Mouse (Mus musculus): ENCODE data around the gene Pla2g2c. TPM values are rescaled to one million over a fixed set of nuclear protein-coding genes. Genes with fewer than 3 reads are reported as not detected.

Pla2g2c gene
- total RNA-seq, 2 experiments from 2014 or later: not detected

DNA sequence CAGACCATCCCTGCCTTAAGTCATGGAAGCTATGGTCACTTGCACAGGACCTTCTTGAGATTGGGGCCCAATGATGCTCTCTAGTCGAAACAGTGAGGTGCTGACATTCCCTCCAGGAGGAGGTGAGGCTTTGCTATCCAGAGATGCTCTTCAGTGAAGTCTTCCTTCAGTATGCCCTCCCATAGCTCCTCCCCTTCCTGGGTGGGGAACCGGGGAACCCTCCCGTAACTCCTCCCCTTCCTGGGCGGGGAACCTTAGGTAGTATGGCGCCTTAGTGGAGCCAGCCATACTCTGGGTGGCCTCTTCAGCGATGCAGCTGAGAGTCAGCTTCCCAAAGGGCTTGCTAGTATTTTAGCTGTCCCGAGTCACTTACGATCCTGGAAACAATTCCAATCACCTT is 18.0 kb upstream of the Pla2g2c start:
- no peak for ATAC-seq (replicated peaks; ENCODE audit: low FRiP score, poor library complexity, severe bottlenecking)

DNA sequence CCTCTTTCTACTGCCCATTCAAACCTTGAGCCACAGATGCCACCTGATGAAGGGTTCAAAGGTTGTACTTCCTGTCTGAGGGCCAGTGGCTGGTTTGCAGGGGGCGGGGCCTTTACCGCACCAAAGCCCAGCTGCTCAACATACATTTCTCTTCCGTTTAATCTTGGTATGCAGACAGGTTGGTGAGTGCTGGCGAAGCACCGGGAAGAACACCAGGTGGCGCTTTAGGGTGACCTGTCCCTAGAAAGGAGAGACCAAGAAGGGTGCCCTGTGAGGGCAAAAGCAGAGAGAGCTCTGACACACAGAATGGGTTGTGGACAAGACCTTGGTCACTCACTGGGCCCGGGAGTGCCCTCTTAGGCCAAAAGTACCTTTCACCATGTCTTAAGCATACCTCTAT is 16.0 kb upstream of the Pla2g2c start:
- ATAC-seq (replicated peaks; ENCODE audit: low FRiP score, poor library complexity, severe bottlenecking): no peak

DNA sequence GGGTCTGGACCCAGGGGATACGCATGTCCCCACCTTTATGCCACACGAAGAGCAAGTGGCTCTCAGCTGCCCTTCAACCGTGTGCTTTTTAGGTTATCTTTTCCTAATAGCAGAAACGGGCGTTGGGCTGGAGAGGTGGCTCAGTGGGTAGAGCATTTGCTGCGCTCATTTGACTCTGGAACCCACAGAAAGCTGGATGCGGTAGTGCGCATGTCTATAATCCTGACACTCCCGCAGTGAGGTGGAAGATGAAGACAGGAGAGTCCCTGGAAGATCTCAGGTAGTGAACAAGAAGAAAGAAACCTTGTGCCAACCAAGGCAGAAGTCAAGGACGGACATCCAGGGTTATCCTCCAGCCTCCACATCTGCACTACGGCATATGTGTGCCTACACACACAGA is 15.3 kb upstream of the Pla2g2c start:
- ATAC-seq (replicated peaks; ENCODE audit: low FRiP score, poor library complexity, severe bottlenecking): no peak

DNA sequence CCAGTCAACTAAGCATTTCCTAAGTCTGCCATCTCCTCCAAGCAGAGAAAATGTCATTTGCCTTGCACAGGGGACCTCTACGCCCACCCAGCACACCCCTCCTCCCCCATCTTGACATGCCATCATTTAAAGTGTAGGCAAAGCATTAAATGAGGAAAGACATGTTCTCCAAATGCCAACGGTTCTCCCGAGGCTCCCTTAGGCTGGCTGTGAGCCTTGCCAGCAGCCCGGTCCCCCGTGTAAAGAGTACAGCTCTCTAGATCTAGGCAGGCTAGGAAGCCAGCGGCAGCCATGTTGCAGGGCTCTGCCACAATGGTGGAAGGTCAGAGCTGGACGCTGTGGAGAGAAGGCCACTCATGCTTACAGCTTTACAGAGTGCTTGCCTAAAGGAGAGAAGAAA is 14.6 kb upstream of the Pla2g2c start:
- no peak for ATAC-seq (replicated peaks; ENCODE audit: low FRiP score, poor library complexity, severe bottlenecking)

DNA sequence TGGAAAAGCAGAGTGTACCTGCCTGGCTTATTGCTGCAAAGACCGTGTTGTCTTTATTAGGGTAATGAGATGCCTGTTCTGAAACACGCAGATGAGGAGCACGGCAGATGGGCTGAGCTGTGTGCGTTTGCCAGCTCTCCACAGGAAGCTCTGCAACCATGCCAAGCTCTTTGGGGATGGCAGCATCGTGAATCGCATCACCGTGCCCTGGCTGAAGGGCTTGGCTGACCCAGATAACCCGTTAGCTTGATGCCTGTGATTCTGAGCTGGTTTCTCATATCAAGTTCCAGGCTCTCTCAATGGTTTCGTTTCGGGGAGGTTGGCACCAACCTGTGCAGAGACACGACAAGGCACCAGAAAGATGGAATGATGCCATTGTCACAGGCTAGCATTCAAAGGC is 14.0 kb upstream of the Pla2g2c start:
- ATAC-seq (replicated peaks; ENCODE audit: low FRiP score, poor library complexity, severe bottlenecking): no peak

DNA sequence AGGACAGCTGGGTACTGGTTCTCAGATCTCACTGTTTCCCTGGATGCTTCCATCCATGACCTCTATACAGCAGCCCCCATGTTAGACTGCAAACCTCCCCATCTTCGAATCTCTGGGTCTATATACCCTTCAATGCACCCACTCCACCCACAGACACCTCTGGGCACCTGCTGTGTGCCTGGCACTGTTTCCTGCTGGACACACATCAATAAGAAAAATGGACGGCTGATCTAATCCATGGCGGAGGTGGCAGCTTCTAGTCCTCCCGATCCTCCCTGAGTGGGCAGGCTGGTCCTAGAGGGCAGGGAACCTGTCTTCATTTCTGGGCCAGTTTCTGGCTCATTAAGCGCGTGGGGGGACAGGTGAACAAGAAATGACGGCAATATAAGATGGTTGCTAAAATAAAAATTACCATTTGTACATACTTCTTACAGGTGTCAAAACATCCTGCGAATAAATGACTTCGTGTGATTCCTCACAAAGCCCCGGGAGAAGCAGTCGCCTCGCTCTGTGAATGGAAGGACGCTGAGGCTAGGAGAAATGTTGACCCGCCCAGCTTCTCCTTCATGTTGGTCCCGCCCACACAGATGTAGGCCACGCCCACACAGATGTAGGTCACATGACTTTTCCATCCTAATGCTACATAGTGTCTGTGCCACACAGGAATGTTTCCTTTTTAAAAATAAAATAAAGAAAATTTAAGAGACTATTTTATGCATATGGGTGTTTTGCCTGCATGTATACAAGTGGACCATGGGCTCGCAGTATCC is 13.4 kb upstream of the Pla2g2c start:
- no peak for ATAC-seq (replicated peaks; ENCODE audit: low FRiP score, poor library complexity, severe bottlenecking)

DNA sequence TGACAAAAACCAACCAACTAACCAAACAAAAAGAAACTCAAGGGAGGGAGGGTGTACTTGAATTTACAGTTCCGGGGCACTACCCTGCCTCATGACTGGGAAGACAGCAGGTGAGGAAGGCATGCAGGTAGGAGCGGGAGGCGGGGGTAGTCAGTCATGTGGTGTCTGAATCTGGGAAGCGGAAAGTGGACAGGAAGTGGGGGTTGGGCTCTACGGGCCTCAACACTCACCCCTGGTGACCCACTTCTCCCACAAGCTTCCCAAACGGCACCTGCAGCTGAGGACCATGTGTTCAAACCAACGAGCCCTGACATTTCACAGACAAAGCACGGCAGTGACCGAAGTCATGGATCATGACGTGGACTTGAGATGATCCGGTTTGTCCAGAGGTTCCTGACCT is 12.5 kb upstream of the Pla2g2c start:
- ATAC-seq (replicated peaks; ENCODE audit: low FRiP score, poor library complexity, severe bottlenecking): no peak

DNA sequence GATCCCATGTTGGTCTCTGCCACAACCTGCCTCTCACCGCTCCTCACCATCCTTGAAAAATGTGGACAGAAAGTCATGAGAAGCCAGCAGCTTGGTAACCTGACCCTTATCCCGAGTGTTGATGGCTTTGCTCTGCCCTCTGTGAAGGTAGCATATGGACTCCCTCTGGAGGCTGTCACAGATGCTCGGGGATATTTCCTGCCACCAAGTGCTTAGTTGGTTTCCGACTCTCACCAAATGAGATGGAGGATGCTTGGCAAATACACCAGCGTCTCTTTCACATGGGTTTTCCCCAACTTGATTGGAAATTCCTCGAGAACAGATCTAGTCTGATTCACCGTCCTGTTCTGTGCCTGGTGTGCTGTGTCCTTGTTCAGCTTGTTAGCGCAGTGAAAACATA is 12.0 kb upstream of the Pla2g2c start:
- ATAC-seq (replicated peaks; ENCODE audit: low FRiP score, poor library complexity, severe bottlenecking): no peak

DNA sequence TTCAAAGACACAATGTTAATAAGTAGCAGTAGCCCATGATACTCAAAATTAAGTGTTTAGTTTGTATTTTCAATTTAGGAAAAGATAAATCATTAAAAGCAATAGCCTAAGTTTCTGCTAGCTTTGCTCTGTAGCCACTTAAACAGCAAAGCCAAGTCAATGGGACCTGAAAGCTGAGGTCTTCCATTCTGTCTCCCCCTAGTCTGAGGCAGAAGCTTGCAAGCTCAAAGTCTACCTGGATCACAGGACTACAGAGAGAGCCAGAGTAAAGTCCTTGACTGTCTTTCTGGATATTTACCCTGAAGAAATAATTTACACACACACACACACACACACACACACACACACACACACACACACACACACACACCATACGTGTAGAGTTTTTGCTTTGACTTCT is 10.4 kb upstream of the Pla2g2c start:
- no peak for ATAC-seq (replicated peaks; ENCODE audit: low FRiP score, poor library complexity, severe bottlenecking)

DNA sequence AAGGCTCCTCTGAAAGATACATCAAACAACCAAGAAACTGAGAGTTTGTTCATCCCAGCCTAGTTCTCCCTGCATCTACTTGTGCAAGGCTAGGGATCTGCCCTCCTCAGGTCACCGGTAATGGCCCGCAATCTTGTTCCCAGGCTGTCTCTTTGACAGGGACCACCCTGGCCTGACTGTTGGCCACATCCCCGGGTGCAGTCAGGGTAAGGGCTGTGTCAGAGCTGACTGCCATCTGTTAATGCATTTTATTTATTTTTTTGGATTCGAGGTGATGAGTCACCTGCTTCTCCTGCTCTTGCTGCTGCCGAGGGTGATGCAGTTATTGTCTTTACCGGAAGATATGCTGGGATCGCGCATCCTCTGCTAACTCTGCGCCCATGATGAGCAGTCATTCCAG is 7.9 kb upstream of the Pla2g2c start:
- ATAC-seq (replicated peaks; ENCODE audit: low FRiP score, poor library complexity, severe bottlenecking): no peak

DNA sequence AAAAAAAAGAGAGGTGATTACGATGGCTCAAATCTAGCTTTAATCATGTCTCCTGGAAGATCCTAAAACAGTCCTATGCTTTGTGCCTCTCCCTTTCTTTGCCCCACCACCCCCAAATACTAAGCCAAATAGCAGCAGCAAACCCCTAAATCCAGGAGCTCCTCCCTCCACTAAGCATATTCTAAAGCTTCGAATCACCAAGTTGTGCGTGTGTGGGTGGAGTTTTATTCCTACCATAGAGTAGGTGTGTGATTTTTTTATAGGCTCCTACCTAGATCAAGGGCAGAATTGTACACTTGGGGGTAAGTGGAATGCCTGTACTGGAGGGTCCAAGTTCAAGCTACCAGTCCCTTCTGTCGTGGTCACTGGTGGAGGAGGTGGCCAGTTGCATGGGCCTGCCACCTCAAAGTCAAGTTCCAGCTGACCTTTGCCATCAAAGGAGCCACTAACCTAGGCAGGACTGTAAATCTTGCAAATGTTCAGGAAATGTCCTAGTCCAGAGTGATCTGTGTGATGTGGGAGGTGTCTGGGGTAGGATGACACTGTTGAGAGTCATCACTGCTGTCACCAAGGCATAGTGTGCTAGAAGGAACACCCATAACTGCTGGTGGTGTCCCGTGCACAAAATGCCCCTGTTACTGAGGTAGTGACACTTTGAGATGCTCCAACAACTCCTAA is 5.9 kb upstream of the Pla2g2c start:
- no peak for ATAC-seq (replicated peaks; ENCODE audit: low FRiP score, poor library complexity, severe bottlenecking)

DNA sequence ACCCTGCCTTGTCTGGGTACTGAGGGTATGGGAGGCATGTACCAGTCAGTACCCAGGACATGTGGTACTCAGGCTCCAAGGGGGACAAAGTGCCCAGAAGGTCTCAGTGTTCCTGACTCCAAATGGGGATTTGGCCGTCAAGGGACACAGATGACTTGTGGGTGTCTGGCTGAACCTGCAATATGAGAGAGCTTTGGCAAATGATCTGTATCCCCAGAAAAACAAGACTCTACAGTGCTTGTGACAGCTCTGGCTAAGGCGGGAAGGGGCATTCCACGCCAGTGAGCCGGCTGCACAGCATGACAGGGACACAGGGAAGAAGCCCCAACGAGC is 5.4 kb upstream of the Pla2g2c start:
- ATAC-seq (replicated peaks; ENCODE audit: low FRiP score, poor library complexity, severe bottlenecking): no peak

DNA sequence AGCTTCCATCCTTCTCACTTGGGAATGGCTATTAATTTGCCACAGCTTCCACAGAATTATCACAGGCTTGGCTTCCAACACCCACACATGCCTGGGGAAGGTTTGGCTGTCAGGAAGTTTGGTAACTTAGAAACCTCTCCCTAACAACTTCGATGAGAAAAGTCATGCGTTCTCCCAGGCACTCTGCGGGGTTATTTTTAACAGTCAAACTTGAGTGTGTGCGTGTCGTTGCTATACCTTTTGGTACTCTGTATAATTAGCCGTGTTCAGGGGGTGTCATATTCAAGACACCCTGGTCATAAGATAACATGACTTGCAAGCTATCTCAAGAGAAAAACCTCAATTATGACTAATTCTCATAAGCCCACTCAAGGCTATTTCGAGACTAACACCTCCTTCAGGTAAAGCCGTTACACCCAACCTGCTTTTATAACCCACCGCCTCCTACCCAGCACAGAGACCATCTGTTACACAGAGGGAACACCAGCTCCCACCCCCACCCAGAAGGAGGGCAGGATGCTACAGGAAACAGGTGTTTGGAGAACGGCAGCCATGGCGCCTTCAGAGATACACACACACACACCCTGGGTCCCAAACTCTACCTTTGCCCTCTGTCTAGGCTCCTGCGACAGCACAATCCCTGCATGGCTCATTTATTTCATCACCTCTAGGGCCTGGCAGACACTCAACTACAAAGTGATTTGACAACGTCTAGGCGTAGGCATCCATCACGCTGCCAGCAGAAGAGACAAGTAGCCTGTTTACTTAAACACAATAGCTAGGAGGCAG is 905 bp upstream of the Pla2g2c start:
- ATAC-seq (replicated peaks; ENCODE audit: low FRiP score, poor library complexity, severe bottlenecking): no peak

DNA sequence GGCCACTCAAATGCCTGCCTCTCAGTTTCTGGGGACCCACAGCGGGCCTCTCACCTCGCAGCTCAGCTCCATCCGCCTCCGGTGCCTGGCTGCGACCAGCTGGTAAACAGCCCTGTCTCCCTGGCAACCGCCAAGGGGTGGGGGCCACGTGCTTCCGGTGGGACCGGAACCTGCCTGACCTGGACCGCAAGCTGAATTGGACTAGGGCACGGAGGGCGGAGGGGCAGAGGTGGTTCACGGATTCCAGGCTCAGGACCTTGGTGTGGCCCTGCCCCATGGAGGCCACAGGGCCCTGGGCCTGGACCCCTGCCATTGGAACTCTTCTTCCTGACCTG is 502 bp downstream of the Pla2g2c start:
- ATAC-seq (replicated peaks; ENCODE audit: low FRiP score, poor library complexity, severe bottlenecking): no peak

DNA sequence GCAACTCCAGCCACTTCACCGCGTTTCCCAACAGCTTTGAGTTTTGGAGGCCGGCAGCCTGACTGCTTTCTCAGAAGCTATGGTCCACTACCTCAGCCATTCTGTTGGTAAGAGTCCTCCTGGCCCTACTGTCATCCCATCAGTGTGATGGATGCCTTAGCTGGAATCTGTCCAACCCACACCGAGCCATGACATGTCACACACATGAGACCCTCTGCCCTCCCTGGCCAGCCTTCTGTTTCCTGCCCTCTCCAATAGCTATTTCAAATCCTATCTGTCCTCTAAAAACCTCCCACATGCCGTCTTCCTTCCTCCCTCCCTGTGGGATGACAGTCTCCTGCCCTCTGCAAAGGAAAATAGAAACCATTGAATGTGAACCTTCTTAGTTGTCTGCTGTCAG is 1.2 kb downstream of the Pla2g2c start:
- ATAC-seq (replicated peaks; ENCODE audit: low FRiP score, poor library complexity, severe bottlenecking): no peak

DNA sequence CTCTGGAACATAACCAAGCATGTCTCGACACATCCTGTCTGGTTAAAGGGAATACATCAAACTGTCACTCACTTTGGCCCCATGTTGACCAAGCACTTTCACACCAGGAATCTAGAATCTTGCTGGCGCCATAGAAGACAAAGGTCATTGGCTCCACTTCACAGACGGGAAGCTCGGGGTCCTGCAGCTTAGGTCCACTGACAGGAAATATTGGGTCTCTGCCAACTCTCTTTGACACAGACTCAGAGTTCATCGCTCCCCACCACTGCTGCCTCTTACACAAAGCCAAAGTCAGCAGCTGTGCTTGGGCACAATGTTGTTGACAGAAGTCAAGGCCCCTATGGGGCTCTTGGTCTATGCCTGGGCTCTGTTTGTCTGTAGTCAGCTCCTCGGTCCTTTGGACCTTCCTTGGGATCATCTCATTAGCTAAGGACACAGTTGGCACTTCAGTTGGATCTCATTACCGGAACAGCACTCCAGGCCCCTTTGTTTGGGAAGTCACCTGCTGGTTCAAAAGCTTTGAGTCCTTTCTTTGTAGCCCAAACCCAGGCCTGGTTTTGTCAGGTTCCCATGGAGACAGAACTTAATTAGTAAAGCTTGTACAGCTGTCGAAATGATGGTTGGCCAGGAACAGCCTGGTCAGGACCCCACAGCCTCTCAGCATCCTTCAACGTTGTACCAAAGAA is 4.6 kb downstream of the Pla2g2c start:
- no peak for ATAC-seq (replicated peaks; ENCODE audit: low FRiP score, poor library complexity, severe bottlenecking)

DNA sequence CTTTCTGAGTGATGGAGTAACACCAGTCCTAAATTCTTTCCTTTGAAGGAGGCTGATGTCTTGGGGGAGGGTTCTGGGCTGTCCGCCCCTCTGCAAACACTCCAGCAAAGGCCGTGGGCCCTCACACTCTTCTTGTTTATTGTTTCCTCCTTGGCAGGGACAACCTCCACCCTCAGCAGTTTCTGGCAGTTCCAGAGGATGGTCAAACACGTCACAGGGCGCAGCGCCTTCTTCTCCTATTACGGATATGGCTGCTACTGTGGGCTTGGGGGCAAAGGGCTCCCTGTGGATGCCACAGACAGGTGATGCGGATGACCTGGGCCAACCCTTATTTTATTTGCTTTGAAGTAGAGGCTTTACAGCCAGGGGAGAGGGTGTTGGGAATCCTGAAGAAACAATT is 9.5 kb downstream of the Pla2g2c start:
- no peak for ATAC-seq (replicated peaks; ENCODE audit: low FRiP score, poor library complexity, severe bottlenecking)

DNA sequence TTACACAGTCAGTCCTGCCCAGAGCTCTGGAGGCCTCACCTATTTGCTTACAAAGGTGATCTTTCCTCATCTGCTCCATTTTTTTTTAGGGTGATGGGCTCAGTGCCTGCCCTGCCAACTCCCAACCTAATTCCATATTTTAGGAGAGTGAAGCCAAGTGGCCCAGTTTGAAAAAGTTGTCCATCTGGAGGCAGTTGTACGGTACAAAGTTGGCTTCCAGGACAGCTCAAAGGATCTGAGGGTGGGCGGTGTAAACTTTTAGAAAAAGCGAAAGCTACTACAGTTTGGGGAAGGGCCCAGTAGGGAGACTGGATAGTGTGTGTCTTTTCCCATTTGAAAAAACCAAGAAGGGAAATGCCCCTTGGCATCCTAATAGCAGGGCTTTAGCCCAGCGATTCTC is 10.3 kb downstream of the Pla2g2c start:
- no peak for ATAC-seq (replicated peaks; ENCODE audit: low FRiP score, poor library complexity, severe bottlenecking)

DNA sequence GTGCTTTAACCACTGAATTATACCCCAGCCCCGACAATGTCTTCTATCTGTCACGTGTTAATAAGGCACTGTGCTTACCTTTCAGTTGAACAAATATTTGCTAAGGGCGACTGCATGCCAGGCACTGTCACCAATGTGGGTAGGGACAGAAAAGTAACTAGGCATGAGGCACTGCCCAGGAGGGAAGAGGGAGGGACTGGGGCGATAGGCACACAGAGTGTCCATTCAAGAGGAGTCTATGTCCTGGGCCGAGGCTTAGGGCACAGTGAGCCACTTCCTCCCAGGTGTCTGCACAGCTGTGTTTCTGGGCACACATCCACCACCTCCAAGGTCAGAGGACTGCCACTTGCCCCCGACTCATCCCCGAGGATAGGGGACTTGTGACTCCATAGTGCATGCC is 12.4 kb downstream of the Pla2g2c start, which contains the start of gene Ubxn10:
TSS of gene Ubxn10 (minus strand) at position 137 of the 400 bp plus-strand sequence.
- no peak for ATAC-seq (replicated peaks; ENCODE audit: low FRiP score, poor library complexity, severe bottlenecking)

DNA sequence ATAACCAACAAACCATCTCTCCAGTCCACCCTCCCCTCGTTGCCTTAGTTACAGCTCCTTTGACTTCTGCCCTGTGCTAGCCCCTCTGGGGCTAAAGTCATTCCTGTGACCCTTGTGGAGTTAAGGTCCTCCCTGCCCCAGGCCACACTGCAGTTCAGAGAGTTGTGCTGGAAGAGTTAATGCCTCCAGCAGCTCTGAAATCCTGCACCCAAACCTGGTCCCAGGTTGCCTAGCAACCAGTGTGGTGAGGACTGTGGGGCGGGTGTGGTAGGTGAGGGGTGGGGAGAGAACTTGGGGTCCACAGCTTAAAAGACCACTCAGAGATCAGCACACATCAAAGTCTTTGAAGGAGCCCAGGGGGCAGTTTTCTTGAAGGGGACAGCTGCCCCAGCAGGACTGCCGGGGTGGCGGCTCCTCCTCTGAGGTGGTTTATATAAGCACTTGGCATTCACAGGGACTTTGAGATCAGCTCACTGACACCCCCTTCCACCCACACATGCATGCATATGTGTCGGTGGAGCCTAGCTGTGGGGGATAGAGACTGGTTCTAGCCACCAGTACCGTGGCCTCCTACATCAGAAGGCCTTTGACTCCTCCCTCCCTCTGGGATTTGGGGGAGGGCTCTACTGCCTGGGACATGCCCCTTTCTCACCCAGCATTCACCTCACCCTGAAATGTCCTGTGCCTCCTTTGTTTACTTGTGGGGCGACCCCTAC is 14.7 kb downstream of the Pla2g2c start:
- no peak for ATAC-seq (replicated peaks; ENCODE audit: low FRiP score, poor library complexity, severe bottlenecking)

Data from erythroblast, adult 5-6 weeks (primary cell).